20 mouse cellular contexts compared by ENCODE assay signal in the genomic region with DNA sequence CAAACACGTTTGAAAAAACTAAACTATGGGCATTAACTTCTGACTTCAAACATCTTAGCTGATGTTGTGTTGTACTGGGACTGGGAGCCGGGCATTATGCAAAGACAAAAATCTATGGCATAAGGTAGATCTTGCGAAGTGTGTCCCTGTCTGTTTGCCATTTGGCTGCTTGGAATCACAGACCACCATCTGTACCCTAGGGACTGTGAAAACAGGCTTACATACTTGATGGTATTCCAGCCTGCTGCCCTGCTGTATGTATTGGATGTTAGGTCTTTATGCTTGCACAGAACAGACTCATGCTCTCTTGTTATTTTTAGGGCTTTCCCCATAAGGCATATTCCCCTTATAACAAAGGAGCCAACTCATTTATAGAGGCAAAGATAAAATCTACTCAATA.
DNase-seq lines count a peak whose midpoint lies in the region; ATAC-seq lines count a peak whose summit lies in the region.
"Had no signal": no experiment of that assay in that cellular context is flagged by ENCODE, and none has a peak within 500 bp of the region (broad histone marks: within the 10 kb centered on the region; RNA-seq: fewer than 3 reads in every experiment).

No protein-coding gene starts in this region.

- no peak for ATAC-seq in cerebellum, adult (ENCODE audit: insufficient number of reproducible peaks, low FRiP score, low TSS enrichment)
- no peak for ATAC-seq in megakaryocyte-erythroid progenitor cell, adult 5-6 weeks (replicated peaks; ENCODE audit: low FRiP score, low TSS enrichment, poor library complexity, severe bottlenecking)
- ATAC-seq: activated CD4-positive, CD25-positive, alpha-beta regulatory T cell, adult 4 months; forebrain, embryonic 13.5 days; hindbrain, embryonic 16.5 days had no signal

- DNase-seq in cerebellum, postnatal 10 days, result peak; percentile 15 to 25
- peak; percentile 8 for DNase-seq in layer of hippocampus, adult 11-12 months (ENCODE audit: low spot score)
- DNase-seq in layer of hippocampus, postnatal 36 days, result no peak
- peak; percentile 29 to 51 for DNase-seq in right cerebral cortex, postnatal 10 days (ENCODE audit: low spot score in 2 of 2)
- DNase-seq in right cerebral cortex, adult 2 months (ENCODE audit: low spot score in 2 of 2), result no peak
- DNase-seq in urinary bladder, postnatal 14 days (ENCODE audit: low spot score), result no peak
- DNase-seq: adrenal gland, adult 8-10 months; adrenal gland, postnatal 36 days; cerebellum, adult 18-20 months; cerebellum, adult 9-10 months; cerebellum, postnatal 25 days; gastrocnemius, postnatal 25 days; heart, adult 18-20 months; heart, postnatal 10 days; heart, postnatal 36 days had no signal

Comparison
In these comparisons a context has a peak if more than half of its experiments do, and no peak if none do; other contexts are left out.
1. DNase-seq: peak in cerebellum, postnatal 10 days (2 of 2), layer of hippocampus, adult 11-12 months (single experiment) and right cerebral cortex, postnatal 10 days (2 of 2); none in layer of hippocampus, postnatal 36 days (0 of 2), right cerebral cortex, adult 2 months (0 of 2) and urinary bladder, postnatal 14 days (single experiment).